Mouse (Mus musculus) adrenal gland, adult 18-20 months (tissue): ENCODE data around the gene Hpcal4. TPM values are rescaled to one million over a fixed set of nuclear protein-coding genes. Genes with fewer than 3 reads are reported as not detected.
A peak's percentile ranks its signal among the peaks of the same experiment; 100 is the strongest.
"Not testable (repeated sequence)": the region's sequence is repeated elsewhere in the genome, so short reads cannot be mapped to it uniquely, and the experiment has no call there.

ENCODE experiments used
- DNase-seq, 2 experiments: peaks; one replicate each; pipeline ENCODE4 v3.0.0; 2021 to 2022; ENCODE audit warnings: low spot score in 2 of 2
- long read RNA-seq, 2 experiments: library from polyadenylated mRNA; stranded (forward); transcript quantifications; one replicate each; pipeline ENCODE4 v2.0.0; 2021
- total RNA-seq, 2 experiments: library from RNA; stranded (reverse); gene quantifications; 1 replicate in 1 of 2; 2 replicates in 1 of 2; pipeline ENCODE4 v1.2.3; 2021

Hpcal4 gene
- total RNA-seq: 1 to 10 TPM; 3.4 to 3.5 TPM
- long read RNA-seq, experiment 1, full-length matches to known transcripts: 1 of 1 reads
- long read RNA-seq, experiment 1, partial matches to known transcripts: 0 of 1 reads
- long read RNA-seq, experiment 1, other reads (novel, unspliced or antisense): 0 of 1 reads
- long read RNA-seq, experiment 2, full-length matches to known transcripts: 3 of 4 reads
- long read RNA-seq, experiment 2, partial matches to known transcripts: 0 of 4 reads
- long read RNA-seq, experiment 2, other reads (novel, unspliced or antisense): 1 of 4 reads

DNA sequence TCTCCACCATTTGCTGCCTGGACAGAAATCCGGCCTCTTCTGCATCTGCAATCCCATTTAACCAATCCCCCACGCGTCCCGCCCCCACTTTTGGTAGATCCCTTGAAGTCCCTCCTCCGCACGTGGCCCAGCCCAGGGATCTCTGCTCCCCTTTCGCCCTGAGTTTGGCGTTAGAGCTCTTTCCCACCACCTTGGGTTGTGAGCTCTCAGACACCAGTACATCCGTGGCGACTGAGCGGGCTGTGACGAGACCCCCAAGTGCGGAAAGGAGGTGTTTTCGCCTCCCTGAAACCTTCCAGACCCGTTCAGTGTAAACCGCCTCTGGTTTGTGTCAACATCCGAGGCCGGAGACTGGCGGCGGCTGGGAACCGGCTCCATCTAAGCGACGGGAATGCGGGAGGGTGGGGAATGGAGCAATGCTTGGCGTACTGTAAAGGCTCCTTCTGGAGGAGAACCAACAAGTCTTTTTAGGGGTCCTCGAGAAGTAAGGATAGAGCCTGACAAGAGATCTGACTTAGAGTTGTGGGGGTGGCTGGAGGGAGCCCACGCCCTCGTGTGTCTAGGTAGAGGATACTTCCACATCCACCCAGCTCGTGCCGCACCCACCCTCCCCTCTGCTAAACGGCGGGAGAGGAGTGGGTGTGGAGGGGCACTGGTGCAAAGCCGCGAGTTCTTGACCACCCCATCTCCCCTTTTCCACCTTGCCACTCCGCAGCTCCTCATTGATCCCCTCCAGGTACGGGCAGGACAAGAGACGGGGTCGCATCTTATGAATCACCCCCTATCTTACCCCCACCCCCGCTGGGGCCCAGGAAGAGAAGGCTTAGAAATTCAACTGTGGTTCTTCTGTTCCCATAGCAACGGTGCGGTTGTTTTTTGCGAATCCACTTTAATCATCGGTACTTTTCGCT, at the start of gene Hpcal4:
Gene Hpcal4, plus strand, starts transcription at position 900 of the 911 bp plus-strand sequence.
- peak; percentile 42 to 55 for DNase-seq

DNA sequence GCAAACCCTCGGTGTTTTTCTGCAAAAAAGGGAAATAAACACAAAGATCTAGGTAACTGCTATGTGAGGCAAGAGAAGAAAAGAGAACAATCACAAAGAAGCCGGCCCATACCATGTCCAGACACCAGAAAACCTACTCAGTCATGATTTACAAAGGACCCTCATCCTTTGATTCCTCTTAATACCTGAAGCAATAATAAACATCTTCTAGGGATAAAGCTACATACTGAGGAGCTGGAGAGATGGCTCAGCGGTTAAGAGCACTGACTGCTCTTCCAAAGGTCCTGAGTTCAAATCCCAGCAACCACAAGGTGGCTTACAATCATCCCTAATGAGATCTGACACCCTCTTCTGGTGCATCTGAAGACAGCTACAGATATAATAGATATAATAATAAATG, 45.5 kb upstream of the Hpcal4 start:
- no peak for DNase-seq

DNA sequence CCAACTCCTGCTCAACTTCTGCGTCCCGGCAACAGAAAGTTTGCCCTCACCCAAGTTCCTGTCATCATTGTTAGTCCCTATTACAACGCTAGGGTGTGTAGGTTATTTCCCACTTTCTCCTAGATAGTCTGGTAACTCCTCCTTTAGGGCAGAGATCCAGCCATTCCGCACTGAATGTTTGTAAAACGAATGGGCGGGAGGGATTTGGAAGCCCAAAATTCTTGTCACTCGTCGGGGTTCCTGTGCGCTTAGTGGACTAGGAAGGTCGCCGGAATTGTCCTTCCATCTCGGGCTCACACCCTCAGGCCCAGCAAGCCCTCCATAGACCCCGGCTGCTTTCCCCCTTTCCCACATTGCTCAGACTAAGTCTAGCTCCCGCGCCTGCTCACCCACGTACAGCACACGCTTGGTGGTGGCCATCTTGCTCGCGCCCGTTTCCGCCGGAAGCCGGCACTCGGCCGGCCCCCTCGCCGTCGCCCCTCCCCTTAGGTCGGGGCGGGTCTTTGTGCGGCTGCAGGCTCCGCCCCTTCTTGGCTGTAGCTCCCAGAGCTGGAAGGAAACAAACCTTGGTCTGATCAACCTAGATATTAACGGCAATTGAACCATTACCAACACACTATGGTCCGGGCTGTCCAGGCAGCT, 43.4 kb upstream of the Hpcal4 start, which contains the start of gene Ppie:
Gene Ppie, minus strand, starts transcription at position 439 of the 642 bp plus-strand sequence.
- DNase-seq: peak; percentile 73 to 75

DNA sequence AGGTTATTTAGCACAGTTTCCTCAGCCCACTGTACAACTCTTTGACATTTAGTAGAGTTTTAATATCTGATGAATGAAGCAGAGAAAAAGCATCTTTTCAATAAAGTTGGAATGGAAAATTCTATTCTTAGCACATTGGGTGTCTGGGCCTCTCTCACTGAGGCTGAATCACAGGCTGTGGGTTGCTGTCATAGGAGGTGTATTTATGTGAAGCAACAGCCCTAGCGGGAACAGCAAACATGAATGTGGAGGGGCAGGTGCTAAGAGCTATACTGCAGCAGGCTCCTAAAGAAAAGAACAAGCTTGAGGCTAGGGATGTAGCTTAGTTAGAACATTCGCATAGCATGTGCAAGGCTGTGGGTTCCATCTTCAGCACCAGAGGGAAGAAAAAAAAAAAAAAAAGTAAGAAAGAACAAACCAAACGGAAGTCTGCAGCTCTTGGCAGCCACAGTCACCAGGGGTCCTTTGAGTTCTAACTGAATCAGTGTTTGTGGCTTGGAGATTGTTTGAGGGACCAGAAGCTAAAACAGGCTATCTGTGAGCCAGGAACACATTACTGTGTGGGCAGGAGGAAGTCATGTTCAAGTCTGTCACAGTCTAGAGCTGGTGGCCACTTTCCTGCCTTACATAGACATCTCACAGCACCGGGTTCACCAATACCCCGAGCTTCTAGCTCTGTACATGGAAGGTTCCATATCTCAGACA, 35.4 kb upstream of the Hpcal4 start:
- no peak for DNase-seq

DNA sequence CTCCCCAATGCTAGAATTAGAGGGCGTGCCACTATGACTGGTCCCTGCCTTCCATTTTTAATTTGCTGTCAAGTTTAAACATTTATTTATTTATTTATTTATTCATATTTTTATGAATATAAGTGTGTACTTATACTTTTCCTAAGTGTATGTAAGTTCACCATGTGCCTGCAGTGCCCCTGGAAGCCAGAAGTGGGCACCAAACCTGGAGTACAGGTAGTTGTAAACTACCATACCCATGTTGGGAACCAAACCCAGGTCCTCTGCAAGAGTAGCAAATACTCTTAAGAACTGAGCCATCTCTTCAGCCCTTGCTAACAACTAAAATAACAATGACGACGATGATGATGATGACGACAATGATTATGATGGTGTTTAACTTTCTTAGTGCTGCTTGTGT, 31.0 kb upstream of the Hpcal4 start:
- no peak for DNase-seq

DNA sequence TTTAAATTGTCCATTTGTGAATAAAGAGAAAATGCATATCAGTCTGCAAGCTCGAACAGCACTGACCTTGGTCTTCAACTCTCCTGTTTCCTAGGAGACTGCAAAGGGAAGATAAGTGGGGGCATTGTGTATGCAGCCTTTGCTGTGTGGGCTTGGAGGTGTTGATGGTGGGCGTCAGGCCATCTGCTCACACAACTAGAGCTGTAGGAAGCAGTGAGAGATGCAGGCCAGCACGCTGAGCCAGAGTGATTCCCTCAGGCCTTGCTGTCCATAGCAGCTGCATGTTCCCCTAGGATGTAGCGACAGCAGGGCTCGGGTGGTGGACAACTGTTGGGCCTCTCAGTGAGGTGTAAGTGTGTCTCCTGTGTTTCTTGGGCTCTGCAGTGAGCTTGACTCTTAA, 30.1 kb upstream of the Hpcal4 start:
- DNase-seq: no peak

DNA sequence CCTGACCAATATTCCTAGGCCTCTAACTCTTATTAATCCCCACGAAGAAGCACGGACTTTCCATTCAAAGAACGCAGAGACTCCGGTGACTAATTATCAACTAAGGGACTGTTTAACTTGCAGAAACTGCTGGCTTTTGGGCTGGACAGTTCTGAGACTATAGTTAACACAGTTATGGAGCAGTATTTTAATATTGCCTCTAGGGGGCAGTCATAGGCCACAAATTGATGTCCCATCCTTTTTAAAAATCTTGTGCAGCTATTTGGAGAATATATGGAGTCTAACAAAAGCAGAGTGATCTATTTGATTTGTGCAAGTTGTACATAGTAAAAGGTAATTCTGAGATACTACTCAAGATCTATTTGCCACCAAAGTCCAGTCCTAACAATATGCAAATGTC, 28.0 kb upstream of the Hpcal4 start:
- DNase-seq: peak in 1 of 2 experiments; percentile 25

DNA sequence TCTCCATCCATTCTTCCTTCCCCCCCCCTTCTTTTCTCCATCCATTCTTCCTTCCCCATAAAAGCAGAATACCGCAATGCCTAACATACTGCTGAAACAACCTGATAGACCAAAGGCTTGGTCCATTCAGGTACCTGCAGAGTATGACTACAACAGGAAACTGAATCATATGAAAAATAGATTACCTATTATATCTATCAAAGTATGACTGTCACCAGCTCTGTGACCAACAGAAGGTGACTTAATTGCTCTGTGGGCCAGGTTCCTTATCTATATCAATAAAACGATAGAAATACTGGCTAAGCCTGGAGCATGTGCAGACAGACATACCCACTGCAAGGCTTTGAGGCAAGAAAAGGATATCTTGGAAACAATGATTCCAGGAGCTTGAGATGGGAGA, 27.6 kb upstream of the Hpcal4 start:
- no peak for DNase-seq

DNA sequence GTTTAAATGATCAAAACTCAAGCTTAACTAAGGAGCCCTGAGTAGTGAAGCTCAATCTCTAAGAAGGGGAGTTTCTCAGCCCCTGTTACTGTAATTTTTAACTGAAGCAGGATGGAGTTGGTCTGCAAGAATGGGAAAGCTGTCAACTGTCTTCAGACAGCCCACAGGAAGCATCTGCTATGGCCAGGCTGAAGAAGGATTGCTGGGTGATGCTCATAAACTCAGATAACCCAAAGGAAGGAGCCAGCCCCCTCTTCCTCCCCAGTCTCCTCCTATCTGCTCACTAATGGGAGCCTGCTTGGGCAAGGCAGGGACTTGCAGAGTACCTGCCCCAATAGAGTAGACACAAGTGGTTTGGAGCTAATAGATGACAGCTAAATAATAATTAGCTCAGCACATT, 27.2 kb upstream of the Hpcal4 start:
- DNase-seq: no peak

DNA sequence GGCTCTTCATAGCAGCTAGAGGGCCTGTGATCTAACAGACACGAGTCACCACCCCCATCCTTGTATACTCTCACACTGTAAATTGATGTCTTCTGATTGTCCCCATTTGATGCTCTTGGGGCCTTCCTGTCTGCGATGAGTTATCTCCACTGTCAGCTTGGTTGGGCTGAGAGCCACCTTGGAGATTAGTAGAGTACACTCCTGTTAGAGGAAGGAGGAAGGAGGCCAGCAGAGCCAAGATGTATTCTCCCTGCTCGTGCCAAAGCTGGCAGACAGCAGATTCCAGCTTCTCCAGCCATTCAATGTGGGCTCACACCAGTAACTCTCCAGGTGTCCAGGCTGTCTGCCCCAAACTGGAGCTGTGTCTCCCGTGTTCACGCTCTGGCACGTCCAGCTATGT, 22.5 kb upstream of the Hpcal4 start:
- no peak for DNase-seq

DNA sequence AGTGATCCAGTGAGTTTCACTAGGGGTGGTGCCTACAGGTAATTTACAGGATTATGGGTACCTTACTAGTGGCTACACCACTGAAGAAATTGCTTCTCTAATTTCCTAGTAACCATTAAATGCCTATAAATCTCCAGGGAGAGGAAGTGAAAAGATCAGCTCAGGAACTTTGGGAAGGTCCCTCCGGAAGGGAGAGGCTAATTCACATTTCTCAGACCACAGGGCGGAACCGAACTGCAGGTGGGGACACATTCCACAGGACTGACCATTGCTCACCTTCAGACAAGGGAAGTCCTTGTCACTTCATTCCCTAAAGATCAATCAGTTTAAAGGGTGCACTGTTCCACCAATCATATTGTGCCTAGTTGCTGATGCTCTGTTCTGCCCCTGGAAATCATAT, 21.8 kb upstream of the Hpcal4 start:
- not testable (repeated sequence) for DNase-seq

DNA sequence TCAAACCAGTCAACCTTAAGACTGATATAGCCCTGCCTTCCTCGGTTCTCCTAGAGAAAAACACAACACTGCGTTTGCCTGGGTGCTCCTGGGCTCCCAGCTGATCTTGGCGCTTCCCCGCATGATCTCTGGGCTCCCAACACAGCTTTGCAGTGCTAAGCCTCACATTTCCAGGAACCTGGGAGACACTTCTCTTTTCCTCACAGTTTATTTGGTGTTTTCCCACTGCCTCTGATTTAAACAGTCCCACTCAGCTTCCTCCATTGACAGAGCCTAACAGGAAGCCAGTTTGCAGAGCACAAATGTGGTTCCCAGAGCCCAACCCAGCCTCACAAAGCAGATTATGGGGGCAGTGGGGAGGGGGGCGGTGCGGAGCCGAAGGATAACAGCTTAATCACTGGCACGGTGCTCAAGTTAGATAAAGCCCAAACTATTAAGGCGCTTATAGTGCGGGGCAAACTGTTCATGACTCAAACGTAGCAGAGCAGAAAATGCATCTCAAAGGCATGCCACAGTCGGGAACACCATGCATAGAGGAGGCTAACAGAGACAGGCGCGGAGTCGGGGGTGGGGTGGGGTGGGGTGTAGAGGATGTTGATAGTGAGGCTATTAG, 20.6 kb upstream of the Hpcal4 start:
- no peak for DNase-seq

DNA sequence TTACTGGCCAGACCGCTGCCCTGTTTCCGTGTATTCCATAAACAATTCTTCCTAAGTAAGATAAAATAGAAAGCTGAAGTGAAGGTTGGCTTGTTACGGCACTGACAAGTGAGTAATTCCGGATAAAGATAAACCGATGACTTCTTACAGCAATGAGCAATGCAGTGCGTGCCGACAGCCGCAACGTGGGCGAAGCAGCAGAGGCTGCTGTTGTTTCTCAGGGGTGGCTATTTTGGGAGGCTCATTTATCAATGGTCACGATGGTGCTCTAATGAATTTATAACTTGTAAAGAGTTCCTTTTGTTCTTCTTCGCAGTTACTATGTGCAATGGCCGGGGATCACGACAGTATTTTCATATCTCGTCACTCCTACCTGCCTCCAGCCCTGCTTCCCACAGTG, 18.9 kb upstream of the Hpcal4 start:
- DNase-seq: no peak

DNA sequence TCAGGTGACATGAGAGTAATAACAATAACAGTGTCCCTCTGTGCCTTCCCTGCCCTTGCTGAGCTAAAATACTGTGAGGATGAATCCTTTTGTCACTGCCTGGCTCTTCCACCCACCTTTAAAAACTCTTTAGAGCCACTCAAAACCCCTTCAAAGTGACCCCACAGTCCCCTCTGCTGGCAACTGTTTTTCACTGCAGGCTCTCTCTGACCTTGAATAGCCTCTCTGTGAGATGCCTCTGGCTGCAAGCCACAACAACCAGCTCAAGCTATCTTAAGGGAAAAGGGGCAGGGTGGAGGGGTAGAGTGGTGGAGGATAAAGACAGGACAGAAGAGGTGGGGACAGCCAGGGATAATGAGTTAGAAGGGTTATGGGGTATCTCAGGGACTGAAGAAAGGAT, 11.2 kb upstream of the Hpcal4 start:
- DNase-seq: no peak

DNA sequence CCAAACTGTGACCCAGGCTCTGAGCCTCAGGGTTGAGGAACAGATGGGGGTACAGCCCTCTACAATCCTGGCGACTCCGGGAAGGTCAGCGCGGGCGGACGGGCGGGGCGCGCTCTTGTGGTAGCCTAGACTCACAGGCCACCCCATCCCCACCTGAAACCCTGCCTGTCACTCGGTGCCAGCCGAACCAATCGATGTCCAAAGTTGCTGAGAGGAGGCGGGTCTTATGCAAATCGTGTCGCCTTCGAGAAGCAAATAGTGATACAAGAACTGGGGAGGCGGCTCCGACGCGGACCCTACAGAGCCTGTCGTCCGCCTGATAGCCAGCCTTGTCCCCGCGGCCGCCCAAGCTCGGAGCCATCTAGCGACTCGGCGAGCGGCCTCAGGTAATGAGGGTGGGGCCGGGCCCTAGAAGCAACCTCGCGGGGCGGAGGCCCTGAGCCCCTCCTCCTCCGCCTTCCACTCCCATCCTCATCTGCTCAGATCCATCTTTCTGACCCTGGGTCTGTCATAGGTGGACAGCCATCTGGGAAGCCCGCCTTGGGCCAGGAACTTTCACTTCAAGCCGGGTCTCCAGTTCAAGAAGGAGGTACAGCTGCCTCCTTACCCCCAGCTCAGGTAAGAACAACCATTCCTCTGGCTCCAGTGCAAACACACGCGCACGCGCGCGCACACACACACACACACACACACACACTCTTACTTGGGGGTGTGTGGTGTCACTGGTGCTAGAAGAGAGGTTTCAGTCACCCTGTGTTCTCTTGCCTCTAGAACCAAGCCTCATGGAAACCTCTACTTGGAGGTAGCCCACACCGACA, 421 bp downstream of the Hpcal4 start:
- peak; percentile 65 to 78 for DNase-seq

DNA sequence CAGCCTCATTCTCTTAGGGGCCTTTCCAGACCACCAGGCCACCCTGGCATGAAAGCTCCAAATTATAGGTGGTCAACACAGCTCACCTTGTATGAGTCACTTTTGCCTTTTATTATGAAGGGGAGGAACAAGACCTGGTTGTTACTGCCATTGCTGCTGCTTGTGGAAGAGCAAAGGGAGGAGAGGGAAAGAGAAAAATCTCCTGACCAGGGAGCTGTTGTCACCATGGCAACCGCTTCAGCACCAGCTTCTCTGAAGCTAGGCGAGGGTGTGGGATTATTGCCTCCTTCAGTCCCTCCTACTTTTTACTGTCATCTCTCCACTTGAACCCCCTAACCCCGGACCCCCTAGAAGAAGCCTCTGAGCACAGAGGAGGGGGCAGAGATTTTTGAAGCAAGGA, 1.8 kb downstream of the Hpcal4 start:
- no peak for DNase-seq

DNA sequence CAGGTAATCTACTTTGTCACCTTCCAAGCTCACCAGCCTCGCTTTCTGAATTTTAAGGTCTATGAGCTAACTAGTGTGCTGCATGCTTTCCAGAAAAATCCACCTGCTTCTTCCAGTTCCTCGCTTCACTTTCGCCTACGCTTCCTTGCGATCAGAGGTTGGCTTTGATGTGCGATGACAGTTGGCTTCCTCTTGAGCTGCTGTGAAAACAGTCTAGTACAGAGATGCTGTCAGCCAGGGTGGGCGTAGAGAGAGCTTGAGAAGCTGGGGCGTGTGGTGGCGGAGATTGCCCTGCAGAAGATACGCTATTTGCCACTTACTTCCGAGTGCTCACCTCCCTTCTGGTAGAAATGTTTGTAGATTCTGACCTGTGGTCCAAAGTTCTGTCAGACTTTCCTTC, 9.3 kb downstream of the Hpcal4 start:
- DNase-seq: no peak

DNA sequence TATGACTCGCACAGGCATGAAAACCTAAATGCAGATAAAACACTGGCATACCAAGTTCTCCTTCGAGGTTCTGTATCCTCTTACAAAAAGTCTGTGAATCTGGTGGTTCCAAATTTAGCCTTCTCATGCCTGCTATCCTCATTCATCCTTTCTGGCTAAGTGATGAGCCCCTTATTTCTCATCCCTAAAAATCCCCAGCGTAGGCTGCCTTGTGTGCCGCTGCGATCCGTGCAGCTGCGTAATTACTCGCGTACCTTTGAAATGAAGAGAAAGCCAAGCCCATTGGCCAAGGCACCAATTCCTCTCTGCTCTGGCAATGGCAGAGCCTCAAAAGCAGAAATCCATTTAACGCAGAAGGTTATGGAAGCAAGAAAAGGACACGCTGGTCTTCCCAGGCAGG, 10.8 kb downstream of the Hpcal4 start:
- no peak for DNase-seq

DNA sequence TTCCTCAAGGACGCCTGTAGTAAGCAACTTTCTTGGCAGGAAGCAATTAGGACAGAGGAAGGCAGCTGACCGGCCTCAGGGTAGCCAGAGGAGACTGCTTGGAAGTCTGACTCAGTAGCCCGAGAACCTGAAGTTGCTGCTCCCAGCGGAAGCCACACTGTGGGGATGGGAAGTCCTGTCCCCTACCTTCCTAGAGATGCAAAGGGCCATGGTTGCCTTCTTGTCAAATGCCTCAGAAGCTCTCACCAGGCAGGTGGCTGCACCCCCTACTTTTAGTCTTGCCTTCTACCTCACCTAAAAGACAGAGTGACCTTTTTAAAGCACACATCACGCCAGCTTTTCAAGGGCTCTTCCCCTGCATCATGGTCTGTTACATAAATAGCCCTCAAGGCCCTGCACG, 13.7 kb downstream of the Hpcal4 start:
- DNase-seq: peak in 1 of 2 experiments; percentile 51

DNA sequence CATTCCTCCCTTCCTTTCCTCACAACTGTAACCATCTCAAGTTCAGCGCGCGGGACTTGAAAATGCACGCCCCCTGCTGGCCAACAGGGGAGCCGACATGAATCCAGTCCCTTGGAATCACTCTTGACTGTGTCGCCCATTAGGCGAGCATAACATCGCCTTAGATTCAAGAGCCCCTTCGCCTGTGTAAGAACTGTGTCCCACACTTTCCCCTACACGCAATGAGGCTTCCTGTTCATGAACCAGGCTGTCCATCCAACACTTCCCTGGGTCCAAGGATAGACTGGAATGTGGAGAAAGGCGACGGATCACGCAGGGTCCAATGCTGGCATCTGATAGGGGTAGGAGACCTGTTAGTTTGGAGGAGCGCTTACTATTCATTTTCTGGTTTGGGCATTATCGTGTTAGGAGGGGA, 17.8 kb downstream of the Hpcal4 start:
- peak; percentile 75 for DNase-seq
